Mouse (Mus musculus) liver, adult 2 months (tissue): ENCODE measurements around the gene Noct. TPM values are rescaled to one million over a fixed set of nuclear protein-coding genes. Genes with fewer than 3 reads are reported as not detected.

Experiments used
- DNase-seq: peaks from one replicate; pipeline ENCODE4 v3.0.0-alpha.2; 2011; ENCODE audit warnings: low read depth, low spot score; ENCODE audit errors: extremely low read depth
- H3K27ac ChIP-seq: fragments of 200-500 bp; replicated peaks from 2 replicates; pipeline ENCODE4 v1.5.1; 2012; ENCODE audit warnings: low read depth, mild to moderate bottlenecking, control low read depth, inconsistent platforms, low read length; ENCODE audit not compliant: insufficient read depth
- H3K27me3 ChIP-seq: fragments of 200-500 bp; 2 replicates; pipeline ENCODE4 v1.6.1; 2012; ENCODE audit warnings: mild to moderate bottlenecking, moderate library complexity, low read length, inconsistent platforms; ENCODE audit not compliant: control insufficient read depth, insufficient read depth
- H3K36me3 ChIP-seq: fragments of 200-500 bp; 2 replicates; pipeline ENCODE4 v1.6.1; 2012; ENCODE audit warnings: low read length, inconsistent platforms; ENCODE audit not compliant: control insufficient read depth, insufficient read depth
- H3K4me1 ChIP-seq: fragments of 200-500 bp; 2 replicates; pipeline ENCODE4 v1.6.1; 2011; ENCODE audit warnings: low read length; ENCODE audit not compliant: control insufficient read depth, insufficient read depth
- H3K4me3 ChIP-seq: fragments of 200-500 bp; 2 replicates; pipeline ENCODE4 v1.5.1; 2011; ENCODE audit warnings: low read depth, mild to moderate bottlenecking, control low read depth, low read length, moderate library complexity; ENCODE audit not compliant: insufficient read depth
- H3K79me2 ChIP-seq: fragments of 200-500 bp; 2 replicates; pipeline ENCODE4 v1.6.1; 2012; ENCODE audit warnings: inconsistent platforms, mild to moderate bottlenecking, low read length, moderate library complexity; ENCODE audit not compliant: control insufficient read depth, insufficient read depth
- H3K9ac ChIP-seq: fragments of 200-500 bp; 2 replicates; pipeline ENCODE4 v1.6.1; 2012; ENCODE audit warnings: low read depth, mild to moderate bottlenecking, control low read depth, inconsistent platforms, low read length
- CTCF ChIP-seq: fragments of 200-500 bp; IDR thresholded peaks from 2 replicates; pipeline ENCODE4 v1.5.1; 2011; ENCODE audit warnings: low read depth, low read length, control low read depth
- POLR2A ChIP-seq: fragments of 200-500 bp; IDR thresholded peaks from 2 replicates; pipeline ENCODE4 v1.6.1; 2011; ENCODE audit warnings: low read length, control low read depth; ENCODE audit not compliant: insufficient read depth; ENCODE audit errors: extremely low read depth
- WGBS: fragments of 180-500 bp; shearing (Covaris S2); methylation state at CpG from one replicate; pipeline ENCODE4 v1.1.7; 2018; 5-methylcytosine and 5-hydroxymethylcytosine counted together
- polyA plus RNA-seq: library from polyadenylated mRNA; depleted of rRNA; stranded (reverse); fragments of >200 nt; gene quantifications from 2 replicates; pipeline ENCODE4 v1.2.3, GENCODE M21; 2012
- total RNA-seq: library from RNA; depleted of rRNA; stranded (reverse); fragments of >200 nt; gene quantifications from 2 replicates; pipeline ENCODE4 v1.2.3, GENCODE M21; 2014

Gene Noct
- total and polyA plus RNA-seq, 2 experiments = 9.8 to 12.0 TPM

- Histone ChIP-seq H3K36me3 (no peaks in the 10 kb centered on the region), H3K27ac (no peak overlapping the region), H3K79me2 (no peaks in the 10 kb centered on the region), H3K9ac (no peak overlapping the region), H3K4me3 (no peak overlapping the region), H3K4me1 (peaks cover 14% of the 10 kb centered on the region), H3K27me3 (no peaks in the 10 kb centered on the region)
- TF ChIP-seq POLR2A = no peak
- no peak for TF ChIP-seq CTCF
- 71% methylated on average over 9 of the region's 9 CpGs for WGBS
- DNase-seq = no peak
Observed at GRCm38 (mm10) chr3:51197112-51197731, 27.0 kb upstream of the Noct start.

DNA sequence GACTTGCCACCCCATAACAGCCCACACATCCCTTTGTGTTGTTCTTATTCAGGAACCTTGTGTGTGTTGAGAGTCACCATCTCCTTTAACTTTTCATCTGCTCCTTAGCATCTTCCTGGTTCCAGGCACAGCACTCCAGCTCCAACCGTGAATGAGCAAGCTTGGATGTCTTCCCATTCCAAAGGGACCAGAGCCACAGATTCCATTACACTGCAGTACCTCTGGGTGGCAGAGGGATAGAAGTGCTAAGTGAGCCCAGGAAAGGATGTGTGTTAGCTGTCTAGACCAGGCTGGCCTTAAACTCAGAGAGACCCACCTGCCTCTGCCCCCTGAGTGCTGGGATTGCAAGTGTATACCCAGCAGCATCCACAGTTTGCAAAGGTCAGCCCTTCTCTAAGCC is 26.0 kb upstream of the Noct start:
- H3K36me3 ChIP-seq = no peaks in the 10 kb centered on the region
- TF ChIP-seq CTCF = peak; percentile 7; the same call in 1 of the 2 replicates
- TF ChIP-seq POLR2A = no peak
- H3K4me3 ChIP-seq = no peak overlapping the region
- H3K4me1 ChIP-seq = peaks cover 19% of the 10 kb centered on the region
- H3K79me2 ChIP-seq = no peaks in the 10 kb centered on the region
- H3K27ac ChIP-seq = no peak overlapping the region
- no peaks in the 10 kb centered on the region for H3K27me3 ChIP-seq
- no peak overlapping the region for H3K9ac ChIP-seq
- 16% methylated on average over 1 of the region's 1 CpGs for WGBS
- DNase-seq = peak; percentile 57

DNA sequence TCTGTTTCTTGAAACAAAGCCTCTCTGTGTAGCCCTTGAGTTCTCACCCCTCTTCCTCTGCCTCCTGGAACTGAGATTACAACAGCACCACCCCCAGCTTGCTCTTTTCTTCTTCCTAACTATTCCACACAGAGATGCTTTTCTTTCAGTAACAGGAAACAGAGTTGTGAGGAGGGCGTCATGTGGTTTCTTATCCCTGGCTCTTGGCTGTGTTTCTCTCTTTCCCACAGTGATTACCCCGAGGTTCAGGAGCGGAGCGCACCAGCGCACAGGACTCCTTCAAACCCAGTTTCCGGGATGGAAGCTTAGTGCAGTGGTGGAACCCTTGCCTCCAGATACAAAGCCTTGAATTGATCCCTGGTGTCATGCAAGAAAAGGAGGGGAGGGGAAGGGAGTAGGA is 25.1 kb upstream of the Noct start:
- no peaks in the 10 kb centered on the region for H3K36me3 ChIP-seq
- WGBS = 72% methylated on average over 6 of the region's 6 CpGs
- no peak overlapping the region for H3K27ac ChIP-seq
- no peak overlapping the region for H3K4me3 ChIP-seq
- DNase-seq = no peak
- H3K79me2 ChIP-seq = no peaks in the 10 kb centered on the region
- H3K27me3 ChIP-seq = no peaks in the 10 kb centered on the region
- peaks cover 23% of the 10 kb centered on the region for H3K4me1 ChIP-seq
- no peak overlapping the region for H3K9ac ChIP-seq
- TF ChIP-seq CTCF (no peak), POLR2A (no peak)

DNA sequence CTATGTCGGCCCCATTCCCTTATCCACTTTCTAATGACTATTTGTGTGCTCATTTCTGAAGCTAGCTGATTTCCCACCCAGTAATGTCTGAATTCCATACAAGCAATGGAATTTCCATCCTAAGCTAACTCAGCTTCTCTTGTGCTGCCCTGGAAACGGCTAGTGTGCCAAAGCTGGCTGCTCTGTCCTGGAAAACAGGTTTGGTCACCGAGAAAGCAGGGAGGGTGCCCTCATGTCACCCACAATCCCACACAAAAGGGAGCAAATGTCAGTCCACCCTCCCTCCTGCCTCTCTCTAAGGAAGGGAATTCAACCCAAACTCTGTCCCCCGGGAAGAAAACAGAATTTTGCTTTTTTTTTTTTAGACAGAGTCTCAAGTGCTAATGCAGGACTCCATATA is 23.9 kb upstream of the Noct start:
- Histone ChIP-seq H3K27ac (peak overlapping the region; percentile 70), H3K27me3 (no peaks in the 10 kb centered on the region), H3K4me1 (peaks cover 26% of the 10 kb centered on the region), H3K36me3 (no peaks in the 10 kb centered on the region), H3K4me3 (no peak overlapping the region), H3K79me2 (no peaks in the 10 kb centered on the region), H3K9ac (no peak overlapping the region)
- no peak for TF ChIP-seq CTCF
- no peak for TF ChIP-seq POLR2A
- 57% methylated on average over 4 of the region's 4 CpGs for WGBS
- DNase-seq = no peak

DNA sequence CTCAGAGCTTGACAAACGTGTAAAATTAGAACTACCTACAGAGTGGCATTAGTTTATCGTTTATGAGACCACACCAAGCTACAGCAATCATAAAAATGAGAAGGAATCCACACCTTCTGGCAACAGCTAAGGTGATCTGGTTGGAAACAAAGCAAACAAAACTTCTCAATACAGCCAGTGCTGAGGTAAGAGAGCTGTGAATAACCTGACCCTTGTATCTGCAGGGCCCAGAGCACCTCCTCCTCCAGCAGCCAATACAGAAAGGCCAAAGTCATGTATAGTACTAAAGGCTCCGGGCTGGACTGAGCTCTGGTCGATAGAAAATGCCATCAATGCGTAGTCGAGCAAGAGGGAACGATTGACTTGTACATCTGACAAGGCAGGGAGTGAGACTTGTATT is 23.4 kb upstream of the Noct start:
- Histone ChIP-seq H3K9ac (peak overlapping the region; percentile 75), H3K79me2 (no peaks in the 10 kb centered on the region), H3K4me3 (no peak overlapping the region), H3K27ac (peak overlapping the region; percentile 99), H3K36me3 (no peaks in the 10 kb centered on the region), H3K27me3 (no peaks in the 10 kb centered on the region), H3K4me1 (peaks cover 26% of the 10 kb centered on the region)
- DNase-seq = peak; percentile 95
- WGBS = 25% methylated on average over 7 of the region's 7 CpGs
- TF ChIP-seq CTCF (no peak), POLR2A (no peak)

GRCm38 (mm10) chr3:51201986-51202385 is 22.3 kb upstream of the Noct start:
- Histone ChIP-seq H3K27me3 (no peaks in the 10 kb centered on the region), H3K27ac (peak overlapping the region; percentile 99), H3K36me3 (no peaks in the 10 kb centered on the region), H3K79me2 (no peaks in the 10 kb centered on the region), H3K4me1 (peaks cover 26% of the 10 kb centered on the region), H3K4me3 (no peak overlapping the region), H3K9ac (peak overlapping the region; percentile 75)
- WGBS = 26% methylated on average over 9 of the region's 9 CpGs
- peak; percentile 92 for DNase-seq
- TF ChIP-seq POLR2A = no peak
- no peak for TF ChIP-seq CTCF
